Mouse (Mus musculus) heart, postnatal 0 days (tissue): ENCODE data around the gene Ccnl1.

Source experiments
- CTCF ChIP-seq: IDR thresholded peaks from 2 replicates; pipeline ENCODE4 v1.5.1; 2016; ENCODE audit warnings: antibody characterized with exemption, control low read depth, low read depth
- EP300 ChIP-seq: IDR thresholded peaks from 2 replicates; pipeline ENCODE4 v1.6.1; 2016; ENCODE audit warnings: antibody characterized with exemption, low read depth

GRCm38 (mm10) chr3:65969196-65969595 lies 11.1 kb upstream of the Ccnl1 start:
- TF ChIP-seq CTCF (no peak), EP300 (no peak)
